Mouse (Mus musculus) urinary bladder, postnatal 4 days (tissue): ENCODE results near the gene AC134908.4.
A peak's percentile ranks its signal among the peaks of the same experiment; 100 is the strongest.
"Not testable (repeated sequence)": the region's sequence is repeated elsewhere in the genome, so short reads cannot be mapped to it uniquely, and the experiment has no call there.

Source experiments
- DNase-seq, 2 experiments: peaks; one replicate each; pipeline ENCODE4 v3.0.0; 2021 to 2022; ENCODE audit warnings: low spot score in 2 of 2

The AC134908.4 gene

GRCm38 (mm10) chr17:25808789-25809605 lies 13.5 kb upstream of the AC134908.4 start, which contains the start of gene Fbxl16:
Gene Fbxl16, plus strand, starts transcription at chr17:25809085.
- no peak for DNase-seq

GRCm38 (mm10) chr17:25808028-25808427 lies 12.6 kb upstream of the AC134908.4 start:
- DNase-seq, result no peak

- not testable (repeated sequence) for DNase-seq
Observed at GRCm38 (mm10) chr17:25807452-25807851, 12.0 kb upstream of the AC134908.4 start.

- no peak for DNase-seq
Observed at GRCm38 (mm10) chr17:25806507-25806906, 11.0 kb upstream of the AC134908.4 start.

GRCm38 (mm10) chr17:25802825-25803517 lies 7.5 kb upstream of the AC134908.4 start:
- no peak for DNase-seq

- DNase-seq, result no peak
Observed at GRCm38 (mm10) chr17:25801029-25801428, 5.6 kb upstream of the AC134908.4 start.

- peak; percentile 82 to 91 for DNase-seq
Observed at GRCm38 (mm10) chr17:25796951-25797369, 1.5 kb upstream of the AC134908.4 start, which contains the start of gene Metrn. Gene Metrn, minus strand, starts transcription at chr17:25797136.

GRCm38 (mm10) chr17:25796211-25796771 lies 832 bp upstream of the AC134908.4 start:
- DNase-seq, result no peak

- DNase-seq, result no peak
Observed at GRCm38 (mm10) chr17:25794998-25795397, 461 bp downstream of the AC134908.4 start.

- DNase-seq, result no peak
Observed at GRCm38 (mm10) chr17:25794197-25794596, 1.3 kb downstream of the AC134908.4 start.

GRCm38 (mm10) chr17:25792615-25793014 lies 2.8 kb downstream of the AC134908.4 start, which contains the start of gene Fam173a:
Gene Fam173a, minus strand, starts transcription at chr17:25792901.
- peak; percentile 78 to 79 for DNase-seq

- peak; percentile 84 to 90 for DNase-seq
Observed at GRCm38 (mm10) chr17:25791843-25792527, 3.5 kb downstream of the AC134908.4 start.

GRCm38 (mm10) chr17:25791320-25791842 lies 4.1 kb downstream of the AC134908.4 start:
- DNase-seq, result no peak

GRCm38 (mm10) chr17:25786781-25787504 lies 8.5 kb downstream of the AC134908.4 start:
- no peak for DNase-seq

- no peak for DNase-seq
Observed at GRCm38 (mm10) chr17:25786280-25786679, 9.2 kb downstream of the AC134908.4 start, which contains the start of gene Ccdc78. Gene Ccdc78, plus strand, starts transcription at chr17:25786580.

- DNase-seq, result peak; percentile 90 to 95
Observed at GRCm38 (mm10) chr17:25785281-25785745, 10.1 kb downstream of the AC134908.4 start, which contains the start of gene Haghl. Gene Haghl, minus strand, starts transcription at chr17:25785673.

- DNase-seq, result no peak
Observed at GRCm38 (mm10) chr17:25783861-25784574, 11.4 kb downstream of the AC134908.4 start.

- DNase-seq, result no peak
Observed at GRCm38 (mm10) chr17:25783086-25783485, 12.4 kb downstream of the AC134908.4 start.

- no peak for DNase-seq
Observed at GRCm38 (mm10) chr17:25781339-25781738, 14.1 kb downstream of the AC134908.4 start.

- no peak for DNase-seq
Observed at GRCm38 (mm10) chr17:25777948-25778347, 17.5 kb downstream of the AC134908.4 start.
